Mouse (Mus musculus) cerebellum, adult 18-20 months (tissue): Measurements from ENCODE around the gene Mfn2.

Source experiments
- DNase-seq, 2 experiments: peaks; one replicate each; pipeline ENCODE4 v3.0.0; 2021

The Mfn2 gene

GRCm38 (mm10) chr4:147909486-147909885 is 5.0 kb upstream of the Mfn2 start:
- DNase-seq = no peak

GRCm38 (mm10) chr4:147906230-147906629 is 1.7 kb upstream of the Mfn2 start:
- DNase-seq = no peak

DNA sequence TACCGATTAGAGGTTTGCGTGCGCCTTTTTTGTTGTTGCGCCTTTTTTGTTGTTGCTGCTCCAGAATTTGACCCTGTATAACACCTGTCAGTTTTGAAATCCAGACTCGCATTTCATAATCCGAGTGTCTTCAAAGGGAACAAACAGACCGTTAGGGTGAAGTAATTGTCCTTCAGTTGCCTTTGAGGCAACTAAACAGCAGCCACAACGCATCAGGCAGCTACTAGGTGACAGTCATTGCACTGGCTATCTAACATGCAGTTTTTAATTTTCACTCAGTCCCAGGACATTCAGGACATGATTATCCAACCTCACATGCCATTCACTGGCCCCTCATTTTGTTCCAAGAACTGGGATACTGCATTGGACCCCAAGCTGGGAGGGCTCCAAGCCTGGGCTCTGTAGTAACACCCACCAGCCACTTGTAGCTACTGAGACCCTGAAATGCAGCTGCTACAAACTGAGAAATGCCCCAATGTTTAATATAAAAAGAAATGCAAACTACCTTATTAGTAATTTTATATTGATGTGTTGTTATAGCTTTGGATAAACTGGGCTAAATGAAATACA is 671 bp upstream of the Mfn2 start:
- DNase-seq = no peak

DNA sequence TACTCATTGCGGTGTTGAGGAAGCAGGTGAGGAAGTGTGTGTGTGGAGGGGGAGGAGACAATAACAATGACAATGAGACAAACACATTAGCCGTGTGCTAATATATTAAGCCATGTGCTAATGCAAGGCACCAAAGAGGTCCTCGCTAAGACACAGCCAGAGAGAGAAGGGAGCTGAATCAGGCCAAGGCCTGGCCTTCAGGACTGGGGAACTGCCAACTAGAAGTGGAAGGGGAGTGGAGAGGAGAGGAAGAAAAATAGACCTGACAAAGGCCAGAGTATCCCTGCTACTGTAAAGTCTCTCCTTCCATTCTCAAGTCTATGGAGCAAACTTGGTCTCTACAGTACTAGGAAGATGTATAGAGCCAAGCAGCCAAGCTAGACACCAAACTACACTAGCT is 903 bp downstream of the Mfn2 start:
- DNase-seq = no peak

GRCm38 (mm10) chr4:147902906-147903500 is 1.5 kb downstream of the Mfn2 start:
- no peak for DNase-seq

GRCm38 (mm10) chr4:147900452-147900851 is 4.1 kb downstream of the Mfn2 start:
- no peak for DNase-seq

DNA sequence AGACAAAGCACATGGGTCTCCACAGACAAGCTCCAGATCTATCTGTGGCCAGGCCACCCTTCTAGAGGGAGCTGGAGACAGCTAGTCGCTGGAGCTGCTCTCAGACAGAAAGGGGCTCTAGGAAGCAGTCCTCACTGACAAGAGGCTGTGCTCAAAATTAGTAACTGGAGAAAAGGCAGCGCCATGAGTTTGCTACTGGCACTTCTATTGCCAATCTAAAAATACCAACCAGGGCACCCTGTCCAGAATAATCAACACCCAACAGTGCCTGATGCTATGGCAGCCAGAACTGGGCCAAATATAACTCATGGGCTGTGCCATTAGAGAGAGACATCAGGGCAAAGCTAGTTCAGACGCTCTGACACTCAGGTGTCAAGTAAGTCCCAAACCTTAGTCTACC is 7.2 kb downstream of the Mfn2 start:
- peak; percentile 35 to 38 for DNase-seq

- no peak for DNase-seq
These were observed 8.1 kb downstream of the Mfn2 start for GRCm38 (mm10) chr4:147896411-147896810.

- no peak for DNase-seq
These were observed 8.6 kb downstream of the Mfn2 start for GRCm38 (mm10) chr4:147895815-147896330.

- no peak for DNase-seq
These were observed 14.2 kb downstream of the Mfn2 start for GRCm38 (mm10) chr4:147890341-147890740.

- no peak for DNase-seq
These were observed 16.3 kb downstream of the Mfn2 start for GRCm38 (mm10) chr4:147888237-147888636.

GRCm38 (mm10) chr4:147887277-147887676 is 17.2 kb downstream of the Mfn2 start:
- DNase-seq = no peak

- DNase-seq = no peak
These were observed 18.3 kb downstream of the Mfn2 start for GRCm38 (mm10) chr4:147886158-147886557.

DNA sequence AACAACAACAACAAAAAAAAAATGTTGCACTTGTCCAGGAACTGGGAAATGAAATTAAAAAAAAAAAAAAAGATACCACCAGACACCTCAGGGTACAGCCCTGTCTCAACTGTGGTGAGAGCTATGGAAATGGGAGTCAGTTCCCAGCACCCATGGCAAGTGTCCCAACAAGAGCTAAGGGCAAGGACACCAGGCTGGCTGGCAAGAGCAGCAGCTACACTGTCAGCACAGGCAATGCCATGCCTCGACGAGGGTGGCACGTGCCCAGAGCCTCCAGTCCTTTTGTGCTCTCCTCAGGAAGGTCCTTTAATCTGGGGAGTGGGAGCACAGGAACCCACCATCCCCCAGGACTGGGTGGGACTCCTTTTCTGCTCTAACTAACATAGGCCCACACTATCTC is 20.4 kb downstream of the Mfn2 start:
- DNase-seq = no peak

- DNase-seq = no peak
These were observed 21.5 kb downstream of the Mfn2 start for GRCm38 (mm10) chr4:147883041-147883440.

DNA sequence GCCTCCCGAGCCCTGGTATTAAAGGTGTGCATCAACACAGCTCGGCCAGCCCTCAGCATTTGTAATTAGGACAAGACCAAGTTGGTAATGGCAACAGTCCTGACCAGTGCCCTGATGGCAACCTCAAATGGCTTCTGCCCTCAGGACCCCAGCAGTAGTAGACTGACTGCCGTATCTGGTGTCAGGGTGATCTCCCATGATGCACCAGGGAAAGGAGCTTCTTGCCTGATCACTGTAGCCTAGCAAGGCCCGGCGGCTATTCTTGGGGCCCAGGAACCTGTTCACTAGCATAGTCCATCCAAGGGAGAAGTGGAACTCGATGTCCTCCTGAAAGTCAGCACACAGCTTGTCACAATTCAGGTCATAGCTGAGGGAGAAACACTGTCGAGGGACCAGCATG is 22.7 kb downstream of the Mfn2 start:
- no peak for DNase-seq

DNA sequence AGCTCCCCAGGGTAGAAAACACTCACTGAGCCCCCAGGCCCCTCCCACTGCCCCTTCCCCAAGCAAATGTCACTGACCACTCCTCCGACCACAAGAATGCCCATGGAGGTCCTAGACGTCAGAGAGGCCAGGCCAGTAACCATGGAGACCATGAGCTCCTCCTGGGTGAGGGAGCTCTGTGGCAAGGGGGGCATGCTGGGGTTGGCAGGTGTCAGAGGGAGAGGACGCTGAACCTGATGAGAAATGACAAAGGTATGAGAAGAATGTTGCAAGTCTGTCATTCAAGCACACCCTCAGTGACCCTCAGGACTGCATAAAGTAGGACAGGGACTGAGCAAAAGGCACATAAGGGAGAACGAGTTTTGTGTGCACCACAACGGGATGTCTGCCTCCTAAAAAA is 24.6 kb downstream of the Mfn2 start:
- no peak for DNase-seq

DNA sequence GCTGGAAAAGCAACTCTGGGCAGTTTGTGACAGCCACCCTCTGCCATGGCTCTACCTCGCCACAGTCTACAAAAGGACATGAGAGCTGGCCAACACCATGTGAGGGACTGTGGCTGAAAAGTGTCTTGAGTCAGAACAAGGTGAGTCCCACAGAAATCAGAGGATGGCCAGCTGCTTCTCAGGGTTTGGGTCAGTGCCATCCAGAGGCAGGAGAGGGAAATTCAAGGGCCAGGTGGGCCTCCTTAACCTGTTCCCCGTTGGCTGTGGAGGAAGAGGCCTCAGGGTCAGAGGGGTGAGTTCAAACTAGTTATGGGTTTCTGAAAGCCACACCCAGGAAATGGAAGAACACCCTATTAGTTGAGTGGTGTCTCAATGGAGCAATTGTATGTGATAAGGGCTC is 25.0 kb downstream of the Mfn2 start:
- DNase-seq = no peak

GRCm38 (mm10) chr4:147878537-147878936 is 26.0 kb downstream of the Mfn2 start:
- no peak for DNase-seq

DNA sequence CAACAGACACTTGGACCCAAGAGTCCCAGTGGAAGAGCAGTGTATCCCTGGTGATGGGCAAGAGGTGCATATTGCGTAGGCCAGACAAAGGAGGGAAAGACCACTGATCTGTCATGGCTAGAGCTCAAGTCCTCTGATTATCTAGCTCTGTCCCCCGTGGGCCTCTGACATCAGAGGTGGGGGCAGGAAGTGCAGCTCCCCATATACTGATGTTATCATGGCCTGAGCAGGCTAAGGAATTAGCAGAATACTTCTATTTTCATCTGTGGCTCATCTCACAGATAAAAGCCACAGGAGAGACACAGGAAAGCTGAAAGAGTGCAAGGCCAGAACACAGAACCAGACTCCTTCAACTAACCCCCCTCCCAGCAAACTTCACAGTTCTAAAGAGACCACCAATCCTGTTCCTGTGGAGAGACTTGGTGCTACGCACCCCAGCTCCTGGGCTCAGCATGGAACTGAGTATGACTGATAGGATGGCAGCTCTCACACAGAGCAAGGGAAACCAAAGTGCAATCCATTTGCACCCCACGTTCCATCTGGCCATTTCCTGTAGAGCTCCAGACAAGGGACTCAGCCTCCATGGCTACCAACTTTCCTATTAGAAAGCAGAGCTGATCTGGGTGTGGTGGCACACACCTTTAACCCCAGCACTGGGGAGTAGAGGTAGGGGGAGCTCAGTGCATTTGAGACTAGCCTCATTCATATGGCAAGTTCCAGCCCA is 28.5 kb downstream of the Mfn2 start:
- no peak for DNase-seq

DNA sequence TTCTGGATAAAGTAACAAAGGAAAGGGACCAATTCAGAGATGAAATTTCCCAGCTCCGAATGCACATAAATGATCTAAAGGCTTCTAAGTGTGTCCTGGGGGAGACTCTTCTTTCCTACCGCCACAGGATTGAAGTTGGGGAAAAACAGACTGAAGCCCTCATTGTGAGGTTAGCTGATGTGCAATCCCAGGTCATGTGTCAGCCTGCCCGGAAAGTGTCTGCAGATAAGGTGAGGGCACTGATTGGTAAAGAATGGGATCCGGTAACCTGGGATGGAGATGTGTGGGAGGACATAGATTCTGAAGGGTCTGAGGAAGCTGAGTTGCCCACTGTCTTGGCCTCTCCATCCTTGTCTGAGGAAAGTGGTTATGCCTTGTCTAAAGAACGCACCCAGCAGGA is 35.3 kb downstream of the Mfn2 start:
- DNase-seq = no peak

DNA sequence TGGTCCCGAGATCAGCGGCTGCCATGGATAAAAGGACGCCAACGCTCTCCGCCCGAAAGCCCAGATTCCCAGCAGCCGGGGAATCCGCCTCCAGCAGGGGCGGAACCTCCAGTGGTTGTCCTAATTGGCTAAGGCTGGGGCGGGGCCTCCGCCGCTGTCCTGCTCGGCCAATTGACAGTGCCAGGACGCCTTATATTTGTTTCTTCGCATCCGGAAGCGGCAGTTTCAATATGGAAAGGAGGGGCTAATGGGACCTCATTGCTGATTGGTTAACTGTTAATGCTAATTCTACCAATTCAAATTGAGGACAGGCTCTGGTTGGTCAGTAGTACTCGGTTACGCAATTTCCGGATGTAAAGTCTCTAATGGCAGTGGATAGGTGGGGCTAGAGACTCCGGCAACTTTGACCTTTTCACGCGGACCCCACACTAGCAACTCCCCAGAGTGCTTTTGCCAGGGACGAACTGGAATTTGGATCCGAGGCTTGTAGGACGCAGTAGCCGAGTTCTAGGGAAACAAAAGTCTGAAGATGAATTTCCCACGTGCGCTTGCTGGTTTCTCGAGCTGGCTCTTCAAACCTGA is 36.0 kb downstream of the Mfn2 start, which contains the start of the genes Miip and Fv1:
TSS of gene Miip (minus strand) at position 367 of the 582 bp plus-strand sequence.
TSS of gene Fv1 (plus strand) at position 530 of the 582 bp plus-strand sequence.
- peak; percentile 91 to 96 for DNase-seq

DNA sequence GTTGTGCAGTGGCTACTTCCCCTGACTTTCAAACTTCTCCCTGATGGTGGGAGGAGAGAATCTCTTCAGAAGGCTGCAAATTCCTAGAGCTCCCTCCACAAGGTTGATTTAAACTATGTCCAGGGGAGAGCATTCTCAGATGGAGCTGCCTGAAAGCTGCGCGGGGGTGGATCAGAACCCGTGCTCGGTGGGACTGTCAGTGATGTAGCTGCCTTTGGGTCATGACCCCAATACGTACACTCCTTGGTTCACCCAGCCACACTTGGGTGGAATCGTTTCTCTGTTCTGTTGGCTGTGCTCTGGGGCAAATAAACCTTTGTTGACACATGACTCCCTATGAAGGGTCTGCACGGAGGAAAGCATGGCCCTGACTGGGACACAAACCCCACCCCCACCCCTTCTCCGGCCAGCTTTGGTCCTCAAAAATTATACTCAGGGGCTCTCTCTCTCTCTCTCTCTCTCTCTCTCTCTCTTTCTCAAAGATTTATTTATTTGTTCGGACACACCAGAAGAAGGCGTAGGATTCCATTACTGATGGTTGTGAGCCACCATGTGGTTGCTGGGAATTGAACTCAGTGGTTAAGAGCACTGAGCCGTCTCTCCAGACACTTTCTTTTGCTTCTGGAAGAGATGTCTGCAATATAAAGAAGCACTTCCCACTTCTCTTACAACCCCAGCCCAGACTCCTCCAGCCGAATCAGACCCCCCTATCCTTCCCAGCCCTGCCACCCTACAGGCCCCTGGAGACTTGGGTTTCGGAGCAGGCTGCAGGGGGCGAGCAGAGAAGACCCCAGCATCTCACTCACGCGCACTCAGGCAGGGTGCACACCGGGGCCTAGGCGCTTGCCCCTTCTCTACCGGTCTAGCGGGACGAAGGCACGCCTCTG is 36.7 kb downstream of the Mfn2 start:
- DNase-seq = no peak
